Mouse (Mus musculus) mouse embryonic stem cell (cell line): Measurements from ENCODE around the gene Rapgef4.

Source experiments
- in situ Hi-C, 2 experiments: fragments of 300-500 bp; cut with MboI; formaldehyde crosslinking; loops; 1 replicate in 1 of 2; 3 replicates in 1 of 2; pipeline ENCODE4 v1.14.3; 2019 to 2020; ENCODE audit warnings: low sequenced_read_pairs in 2 of 2, low pct_unique_long_range_greater_than_20kb in 1 of 2, mixed read lengths in 1 of 2; ENCODE audit not compliant: unreplicated experiment in 1 of 2

The Rapgef4 gene

GRCm38 (mm10) chr2:72254813-72255582 is 274.0 kb downstream of the Rapgef4 start:
- in situ Hi-C loops = no loop called here

GRCm38 (mm10) chr2:72260704-72261103 is 279.7 kb downstream of the Rapgef4 start:
- in situ Hi-C loops = no loop called here

DNA sequence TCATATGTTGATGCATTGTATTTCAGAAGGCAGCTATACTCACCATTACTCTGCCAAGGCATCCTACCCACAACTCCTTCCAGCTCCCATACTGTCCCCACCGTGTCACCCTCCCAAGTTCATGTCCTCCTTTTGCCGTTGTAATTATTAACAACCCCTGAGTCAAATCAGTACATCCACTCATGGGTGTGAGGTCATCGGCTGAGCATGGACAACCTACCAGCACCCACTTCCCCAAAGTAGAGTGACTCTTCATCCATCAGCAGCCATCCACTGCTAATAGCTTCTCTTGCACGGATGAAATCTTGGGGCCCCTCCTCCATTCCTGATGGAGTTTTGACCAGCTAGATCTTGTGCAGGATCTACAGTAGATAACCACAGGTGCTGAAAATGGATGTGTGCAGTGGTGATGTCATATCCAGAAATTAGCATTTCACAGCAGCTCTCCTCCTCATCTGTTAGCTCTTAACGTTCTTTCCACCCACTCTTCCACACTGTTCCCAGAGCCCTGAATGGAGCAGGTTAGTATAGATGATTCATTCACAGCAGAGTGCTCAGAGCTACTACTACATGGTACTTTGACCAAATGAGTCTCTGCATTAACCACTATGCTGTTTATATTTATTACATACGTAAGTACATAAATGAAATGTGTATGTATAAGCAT is 281.9 kb downstream of the Rapgef4 start:
- in situ Hi-C loops = no loop called here

DNA sequence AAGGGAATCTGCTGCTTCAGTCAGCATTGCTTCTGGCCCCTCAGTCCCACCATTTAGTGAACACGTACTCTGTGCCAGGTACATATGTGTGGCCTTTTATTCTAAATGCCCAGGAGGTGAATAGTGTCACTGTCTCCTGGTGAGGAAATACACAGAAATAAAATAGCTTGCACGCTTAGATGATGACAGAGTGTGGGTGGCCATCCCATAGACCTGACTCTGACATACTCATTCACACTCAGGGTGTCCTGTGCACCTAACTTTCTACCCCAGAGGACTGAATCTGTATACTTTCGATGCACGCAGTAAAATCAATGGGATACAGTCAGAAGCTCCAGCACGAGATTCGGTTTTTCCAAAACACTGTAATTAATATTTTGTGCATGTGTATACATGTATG is 286.4 kb downstream of the Rapgef4 start:
- in situ Hi-C loops = no loop called here

DNA sequence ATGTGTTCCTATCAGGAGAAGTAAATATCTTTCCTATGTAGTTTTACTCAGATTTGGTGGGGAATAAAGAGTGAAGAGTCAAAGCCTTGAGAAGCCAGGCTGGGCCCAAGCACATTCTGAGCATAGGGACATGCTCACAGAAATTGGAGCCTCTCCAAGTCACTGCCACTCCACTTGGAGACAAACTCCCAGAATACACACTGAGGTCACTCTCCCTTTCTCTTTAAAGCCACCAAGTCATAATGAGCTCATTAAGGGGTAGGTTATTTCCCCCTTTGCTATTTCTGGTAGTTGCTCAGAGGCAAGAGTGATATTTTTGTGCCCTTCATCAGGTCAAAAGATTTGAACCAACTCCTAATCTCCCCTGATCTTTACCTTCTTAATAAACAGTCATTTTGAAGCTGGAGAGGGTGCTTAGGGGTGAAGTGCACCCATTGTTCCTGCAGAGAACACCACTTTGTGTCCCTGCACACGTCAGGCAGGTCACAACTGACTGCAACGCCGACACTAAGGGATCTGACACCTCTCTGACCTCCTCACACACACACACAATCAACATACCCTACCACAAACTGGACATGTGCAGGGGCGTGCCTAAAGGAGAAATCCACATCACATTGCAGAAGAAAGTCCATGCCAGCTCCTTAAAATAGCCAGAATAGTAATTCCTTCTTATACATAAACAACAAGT is 288.8 kb downstream of the Rapgef4 start:
- in situ Hi-C loops = no loop called here

DNA sequence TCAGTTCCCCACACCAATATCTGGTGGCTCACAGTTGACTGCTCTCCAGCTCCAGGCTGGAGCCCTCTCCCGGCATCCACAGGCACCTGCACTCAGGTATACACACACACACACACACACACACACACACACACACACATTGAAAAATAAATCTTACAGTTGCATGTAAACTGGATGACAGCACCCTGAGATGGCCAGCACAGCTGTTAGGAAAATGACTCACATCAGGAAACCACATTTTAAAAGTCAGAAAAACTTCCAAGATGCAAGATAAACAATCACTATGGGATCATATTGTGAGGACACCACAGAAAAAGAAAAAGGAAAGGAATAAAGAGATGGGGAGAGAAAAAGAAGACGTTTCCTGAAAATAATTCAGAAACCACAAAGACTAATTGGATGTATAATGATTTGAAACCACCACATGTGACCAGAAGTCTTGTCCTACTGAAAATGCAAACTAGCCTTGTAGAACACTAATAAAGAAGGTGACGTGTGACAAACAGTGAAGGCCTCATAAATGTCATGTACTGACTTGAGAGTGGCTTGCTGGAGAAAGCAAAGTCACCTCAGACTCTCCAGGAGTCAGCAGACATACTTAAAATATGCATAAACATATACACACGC is 297.3 kb downstream of the Rapgef4 start:
- in situ Hi-C loops = no loop called here

DNA sequence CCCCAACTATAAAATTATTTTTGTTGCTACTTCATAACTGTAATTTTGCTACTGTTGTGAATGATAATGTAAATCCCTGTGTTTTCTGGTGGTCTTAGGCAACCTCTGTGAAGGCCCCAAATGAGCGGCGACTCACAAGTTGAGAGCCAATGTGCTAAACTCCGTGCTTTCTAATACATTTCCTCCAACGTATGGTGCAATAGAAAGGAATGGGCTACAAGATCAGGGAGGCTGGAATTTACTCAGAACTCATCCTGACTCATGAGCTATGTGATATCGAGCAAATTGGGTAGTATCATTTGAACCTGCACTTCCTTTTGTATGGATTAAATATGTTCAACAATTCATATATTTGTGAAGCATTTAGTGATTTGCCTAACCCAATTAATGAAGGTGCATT is 299.5 kb downstream of the Rapgef4 start:
- in situ Hi-C loops = no loop called here

- in situ Hi-C loops = no loop called here
Measured at GRCm38 (mm10) chr2:72281971-72282370, 300.9 kb downstream of the Rapgef4 start.

DNA sequence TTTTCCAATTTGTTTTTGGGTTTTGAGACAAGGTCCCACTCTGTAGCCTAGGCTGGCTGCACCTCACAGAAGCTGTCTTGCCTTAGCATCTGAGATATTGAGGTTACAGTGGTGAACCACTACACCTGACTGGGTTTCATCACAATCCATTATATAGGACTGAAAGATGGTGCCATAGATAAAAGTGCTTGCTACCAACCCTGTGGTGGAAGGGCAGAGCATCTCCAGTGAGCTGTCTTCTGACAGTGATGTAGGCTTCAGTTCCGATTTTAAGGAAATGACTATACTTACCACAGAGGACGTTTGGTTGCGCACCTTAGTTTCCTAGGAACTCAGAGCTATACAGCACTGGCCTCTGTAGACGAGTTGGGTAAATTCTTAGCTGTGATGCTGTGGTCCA is 301.7 kb downstream of the Rapgef4 start:
- in situ Hi-C loops = no loop called here

DNA sequence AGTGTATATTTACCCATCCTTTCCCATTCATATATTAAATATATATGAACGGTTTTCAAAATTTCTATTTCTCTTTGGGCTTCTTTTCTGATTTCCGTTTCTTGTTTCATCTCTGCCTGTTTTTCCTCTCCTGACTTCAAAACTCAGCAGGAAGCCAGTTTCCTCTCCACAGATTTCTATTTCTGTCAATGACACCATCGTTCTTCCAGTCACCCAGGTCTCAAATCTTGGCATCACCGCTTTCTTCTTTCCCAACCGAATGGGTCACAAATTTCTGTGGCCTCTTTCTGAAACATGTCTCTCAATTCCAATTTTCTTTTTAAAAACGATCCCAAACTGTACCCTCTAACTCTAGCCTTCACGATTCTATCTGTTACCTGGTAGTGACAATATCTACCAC is 303.6 kb downstream of the Rapgef4 start:
- in situ Hi-C loops = no loop called here

GRCm38 (mm10) chr2:72285256-72285887 is 304.3 kb downstream of the Rapgef4 start, which contains the start of gene Map3k20:
Gene Map3k20, plus strand, starts transcription at chr2:72285637.
- in situ Hi-C loops = no loop called here

GRCm38 (mm10) chr2:72285888-72286661 is 305.0 kb downstream of the Rapgef4 start:
- in situ Hi-C loops = no loop called here

- in situ Hi-C loops = no loop called here
Measured at GRCm38 (mm10) chr2:72287142-72287541, 306.1 kb downstream of the Rapgef4 start.

DNA sequence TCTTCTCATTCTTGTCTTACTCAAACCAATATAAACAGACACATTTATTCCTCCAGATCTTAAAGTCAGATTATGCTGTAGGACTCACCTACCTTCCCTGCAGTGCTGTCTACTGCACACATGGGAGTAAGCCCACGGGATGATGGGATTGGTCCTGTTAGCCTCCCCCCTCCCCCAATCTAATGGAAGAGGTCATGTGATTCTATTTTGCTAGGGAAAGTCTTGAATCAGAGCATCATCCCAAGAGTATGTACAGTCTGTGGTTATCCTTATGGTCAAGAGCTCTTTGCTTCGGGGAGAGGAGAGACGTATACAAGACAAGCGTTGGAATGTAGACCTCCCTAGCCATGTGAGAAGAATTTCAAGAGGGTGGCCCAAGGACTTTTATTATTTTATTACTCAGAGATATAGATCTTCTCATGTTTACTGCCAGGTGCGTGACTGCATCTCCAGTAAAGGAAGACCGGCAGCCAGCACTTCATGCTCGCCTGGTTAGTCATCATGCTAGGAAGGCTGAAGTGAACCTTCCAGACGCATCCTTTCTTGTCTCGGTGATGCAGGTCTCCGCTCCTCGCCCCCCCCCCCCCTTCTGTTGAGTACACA is 308.0 kb downstream of the Rapgef4 start:
- in situ Hi-C loops = no loop called here

- in situ Hi-C loops = no loop called here
Measured at GRCm38 (mm10) chr2:72291103-72291502, 310.1 kb downstream of the Rapgef4 start.

DNA sequence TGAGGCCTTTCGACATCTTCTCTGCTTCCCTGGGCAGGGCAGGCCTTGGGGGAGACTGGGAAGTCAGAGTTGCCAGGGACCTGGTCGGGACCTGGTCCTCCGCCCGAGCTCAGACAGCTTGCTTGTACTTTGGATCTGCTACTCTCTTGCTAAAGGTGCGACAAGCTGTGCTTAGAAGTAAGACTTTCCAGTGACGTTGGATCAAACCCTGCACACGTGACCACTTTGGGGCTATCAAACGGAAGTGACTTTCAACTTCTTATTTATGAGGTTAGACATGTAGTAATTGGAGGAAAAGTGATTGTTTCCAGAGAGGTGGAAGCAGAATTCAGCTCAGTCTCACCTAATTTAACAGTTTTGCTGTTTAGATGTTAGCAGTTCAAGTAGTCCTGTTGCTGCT is 311.5 kb downstream of the Rapgef4 start:
- in situ Hi-C loops = no loop called here

- in situ Hi-C loops = no loop called here
Measured at GRCm38 (mm10) chr2:72294994-72295393, 314.0 kb downstream of the Rapgef4 start.
